Mouse (Mus musculus) lung, embryonic 15.5 days (tissue): ENCODE data around the gene Coro2b. TPM values are rescaled to one million over a fixed set of nuclear protein-coding genes. Genes with fewer than 3 reads are reported as not detected.
A peak's percentile ranks its signal among the peaks of the same experiment; 100 is the strongest.

Experiments
- ATAC-seq: fragments of 200-750 bp; cut with Nextera tagmentation; 2 replicates; pipeline ENCODE4 v1.8.0; 2017; ENCODE audit warnings: moderate number of reproducible peaks, borderline replicate concordance; ENCODE audit not compliant: low FRiP score, low TSS enrichment; ENCODE audit errors: extremely low read depth
- H3K27ac ChIP-seq: fragments of 300-500 bp; sonication (generic); 2 replicates; pipeline ENCODE4 v1.5.1; 2015; ENCODE audit warnings: moderate library complexity, mild to moderate bottlenecking, inconsistent platforms
- H3K27me3 ChIP-seq: fragments of 300-500 bp; sonication (generic); 2 replicates; pipeline ENCODE4 v1.6.1; 2015; ENCODE audit warnings: inconsistent platforms
- H3K36me3 ChIP-seq: fragments of 300-500 bp; sonication (generic); 2 replicates; pipeline ENCODE4 v1.6.1; 2015; ENCODE audit warnings: inconsistent platforms
- H3K4me1 ChIP-seq: fragments of 300-500 bp; sonication (generic); 2 replicates; pipeline ENCODE4 v1.6.1; 2015; ENCODE audit warnings: inconsistent platforms
- H3K4me2 ChIP-seq: fragments of 300-500 bp; sonication (generic); 2 replicates; pipeline ENCODE4 v1.6.1; 2015; ENCODE audit warnings: inconsistent platforms, mild to moderate bottlenecking, moderate library complexity
- H3K4me3 ChIP-seq: fragments of 300-500 bp; sonication (generic); 2 replicates; pipeline ENCODE4 v1.5.1; 2015; ENCODE audit warnings: mild to moderate bottlenecking, inconsistent platforms
- H3K9ac ChIP-seq: fragments of 300-500 bp; sonication (generic); 2 replicates; pipeline ENCODE4 v1.6.1; 2015; ENCODE audit warnings: inconsistent platforms
- H3K9me3 ChIP-seq: fragments of 300-500 bp; sonication (generic); 2 replicates; pipeline ENCODE4 v1.6.1; 2016; ENCODE audit warnings: inconsistent platforms
- WGBS: fragments of 180-500 bp; shearing (Covaris S2); methylation state at CpG from one replicate; pipeline ENCODE4 v1.1.7; 2015; 5-methylcytosine and 5-hydroxymethylcytosine counted together
- polyA plus RNA-seq: library from polyadenylated mRNA; unstranded; fragments of >200 nt; fragmentation: Nextera tagmentation; extraction: Ambion mirVana; gene quantifications from 2 replicates; pipeline ENCODE4 v1.2.1, GENCODE M21; 2015

Coro2b gene
- polyA plus RNA-seq, 1 experiment from 2014 or later, result 22.8 TPM

DNA sequence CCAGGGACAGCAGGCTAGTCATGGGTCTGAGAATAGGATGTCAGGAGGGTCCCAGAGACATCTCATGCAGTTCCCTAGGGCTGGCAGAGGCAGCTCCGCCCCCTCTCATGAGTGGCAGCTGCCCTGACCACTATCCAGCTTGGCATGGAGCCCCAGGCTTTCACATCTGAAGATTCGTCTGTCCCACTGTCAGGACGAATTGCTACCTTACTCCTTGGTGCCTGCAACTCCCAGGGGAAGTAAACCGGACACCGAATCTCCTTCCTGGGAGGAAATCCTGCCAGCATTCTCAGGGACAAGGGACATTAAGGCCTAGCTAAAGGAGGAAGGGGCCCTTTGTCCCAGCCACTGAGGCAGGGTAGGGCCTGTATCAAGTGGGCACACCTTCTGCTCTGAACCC, 14.6 kb downstream of the Coro2b start:
- H3K9ac ChIP-seq, result no peak overlapping the region

GRCm38 (mm10) chr9:62521541-62521940, 15.3 kb downstream of the Coro2b start:
- no peak overlapping the region for H3K4me3 ChIP-seq
- no peaks in the 10 kb centered on the region for H3K27me3 ChIP-seq
- no peak for ATAC-seq
- H3K27ac ChIP-seq, result peak overlapping the region; percentile 85
- H3K4me1 ChIP-seq, result peaks cover 63% of the 10 kb centered on the region
- H3K9ac ChIP-seq, result no peak overlapping the region
- H3K4me2 ChIP-seq, result peak overlapping the region; percentile 31; the same call in 1 of the 2 replicates
- no peaks in the 10 kb centered on the region for H3K36me3 ChIP-seq
- WGBS, result 27% methylated on average over 9 of the region's 9 CpGs
- H3K9me3 ChIP-seq, result no peaks in the 10 kb centered on the region

More for the DNA sequence above, 14.6 kb downstream of the Coro2b start:
- peaks cover 69% of the 10 kb centered on the region for H3K4me1 ChIP-seq
- no peak overlapping the region for H3K4me3 ChIP-seq
- ATAC-seq, result no peak
- H3K27ac ChIP-seq, result peak overlapping the region; percentile 85
- no peaks in the 10 kb centered on the region for H3K36me3 ChIP-seq
- no peaks in the 10 kb centered on the region for H3K9me3 ChIP-seq
- H3K27me3 ChIP-seq, result no peaks in the 10 kb centered on the region
- H3K4me2 ChIP-seq, result peak overlapping the region; percentile 31
- WGBS, result 51% methylated on average over 5 of the region's 5 CpGs

GRCm38 (mm10) chr9:62520933-62521332, 15.9 kb downstream of the Coro2b start:
- Histone ChIP-seq H3K4me3 (no peak overlapping the region), H3K27ac (peak overlapping the region; percentile 85), H3K9me3 (no peaks in the 10 kb centered on the region), H3K4me2 (peak overlapping the region; percentile 31; the same call in 1 of the 2 replicates), H3K36me3 (no peaks in the 10 kb centered on the region), H3K4me1 (peaks cover 57% of the 10 kb centered on the region), H3K27me3 (no peaks in the 10 kb centered on the region), H3K9ac (no peak overlapping the region)
- ATAC-seq, result no peak
- 39% methylated on average over 9 of the region's 9 CpGs for WGBS

GRCm38 (mm10) chr9:62519787-62520503, 16.9 kb downstream of the Coro2b start:
- H3K4me1 ChIP-seq, result peaks cover 47% of the 10 kb centered on the region
- ATAC-seq, result no peak

GRCm38 (mm10) chr9:62519334-62519733, 17.5 kb downstream of the Coro2b start:
- no peaks in the 10 kb centered on the region for H3K36me3 ChIP-seq

More at GRCm38 (mm10) chr9:62519787-62520503, 16.9 kb downstream of the Coro2b start:
- no peaks in the 10 kb centered on the region for H3K27me3 ChIP-seq
- no peak overlapping the region for H3K4me2 ChIP-seq
- WGBS, result 80% methylated on average over 15 of the region's 15 CpGs
- no peaks in the 10 kb centered on the region for H3K36me3 ChIP-seq
- no peak overlapping the region for H3K9ac ChIP-seq
- no peak overlapping the region for H3K4me3 ChIP-seq
- H3K9me3 ChIP-seq, result no peaks in the 10 kb centered on the region
- H3K27ac ChIP-seq, result no peak overlapping the region

GRCm38 (mm10) chr9:62518572-62518971, 18.3 kb downstream of the Coro2b start:
- no peak for ATAC-seq
- H3K36me3 ChIP-seq, result no peaks in the 10 kb centered on the region
- no peak overlapping the region for H3K9ac ChIP-seq
- WGBS, result 69% methylated on average over 4 of the region's 4 CpGs
- no peaks in the 10 kb centered on the region for H3K27me3 ChIP-seq
- no peak overlapping the region for H3K4me2 ChIP-seq
- no peak overlapping the region for H3K27ac ChIP-seq
- no peaks in the 10 kb centered on the region for H3K9me3 ChIP-seq
- peaks cover 41% of the 10 kb centered on the region for H3K4me1 ChIP-seq
- no peak overlapping the region for H3K4me3 ChIP-seq

More at GRCm38 (mm10) chr9:62519334-62519733, 17.5 kb downstream of the Coro2b start:
- no peak overlapping the region for H3K4me3 ChIP-seq
- ATAC-seq, result no peak
- 90% methylated on average over 10 of the region's 10 CpGs for WGBS
- H3K27me3 ChIP-seq, result no peaks in the 10 kb centered on the region
- H3K9ac ChIP-seq, result no peak overlapping the region
- no peak overlapping the region for H3K27ac ChIP-seq
- H3K4me1 ChIP-seq, result peaks cover 41% of the 10 kb centered on the region
- no peaks in the 10 kb centered on the region for H3K9me3 ChIP-seq
- H3K4me2 ChIP-seq, result no peak overlapping the region

DNA sequence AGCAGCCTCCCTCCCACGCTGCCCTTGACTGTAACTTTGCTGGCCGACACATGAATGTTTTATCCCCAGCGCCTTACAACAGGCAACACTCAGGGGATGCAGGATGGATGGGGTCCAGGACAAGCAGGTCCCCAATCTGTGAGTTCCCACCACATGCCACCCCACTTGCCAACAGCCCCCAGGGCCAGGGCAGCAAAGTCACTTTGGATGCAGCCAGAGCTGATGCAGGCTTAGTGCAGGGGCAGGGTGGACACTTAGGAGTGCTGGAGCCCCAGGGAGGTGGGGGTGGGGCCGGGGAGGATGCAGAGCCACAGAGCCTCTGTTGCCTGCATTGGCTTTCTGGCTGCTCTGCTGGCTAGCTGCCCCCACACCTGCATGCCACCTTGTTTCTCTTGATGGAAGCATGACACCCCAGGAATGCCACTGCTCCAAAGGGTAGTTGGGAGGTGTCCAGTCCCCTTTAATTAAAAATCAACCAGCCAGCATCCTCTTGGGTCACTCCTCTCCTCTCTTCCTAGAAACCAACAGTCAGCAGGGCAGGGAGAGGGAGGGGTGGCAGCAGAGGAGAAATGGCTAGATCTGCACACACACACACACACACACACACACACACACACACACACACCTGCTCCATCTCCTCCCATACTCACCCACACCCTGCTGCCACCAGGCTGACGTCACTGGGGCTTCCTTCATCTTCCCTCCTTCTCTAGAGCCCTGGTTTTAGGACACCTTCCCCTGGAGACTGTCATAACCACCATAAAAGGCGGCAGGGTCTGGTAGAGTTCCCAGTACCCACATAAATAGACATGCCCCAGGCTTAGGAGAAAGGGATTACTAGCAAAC, 19.5 kb downstream of the Coro2b start:
- peaks cover 38% of the 10 kb centered on the region for H3K4me1 ChIP-seq
- ATAC-seq, result no peak
- no peak overlapping the region for H3K9ac ChIP-seq
- H3K4me2 ChIP-seq, result no peak overlapping the region
- 75% methylated on average over 6 of the region's 6 CpGs for WGBS
- H3K4me3 ChIP-seq, result no peak overlapping the region
- H3K9me3 ChIP-seq, result no peaks in the 10 kb centered on the region
- no peak overlapping the region for H3K27ac ChIP-seq
- H3K27me3 ChIP-seq, result no peaks in the 10 kb centered on the region
- H3K36me3 ChIP-seq, result no peaks in the 10 kb centered on the region

GRCm38 (mm10) chr9:62515138-62515537, 21.7 kb downstream of the Coro2b start:
- H3K4me3 ChIP-seq, result no peak overlapping the region
- no peak overlapping the region for H3K9ac ChIP-seq
- H3K27ac ChIP-seq, result no peak overlapping the region; the same call in 1 of the 2 replicates
- H3K9me3 ChIP-seq, result no peaks in the 10 kb centered on the region
- no peak overlapping the region for H3K4me2 ChIP-seq
- peaks cover 26% of the 10 kb centered on the region for H3K4me1 ChIP-seq
- H3K27me3 ChIP-seq, result no peaks in the 10 kb centered on the region
- no peaks in the 10 kb centered on the region for H3K36me3 ChIP-seq
- 89% methylated on average over 7 of the region's 7 CpGs for WGBS
- ATAC-seq, result no peak

GRCm38 (mm10) chr9:62513492-62514133, 23.2 kb downstream of the Coro2b start:
- Histone ChIP-seq H3K4me1 (peaks cover 25% of the 10 kb centered on the region), H3K27me3 (no peaks in the 10 kb centered on the region), H3K9ac (no peak overlapping the region; the same call in 1 of the 2 replicates), H3K27ac (peak overlapping the region; percentile 76), H3K4me2 (no peak overlapping the region), H3K4me3 (no peak overlapping the region), H3K9me3 (no peaks in the 10 kb centered on the region), H3K36me3 (no peaks in the 10 kb centered on the region)
- 22% methylated on average over 10 of the region's 10 CpGs for WGBS
- ATAC-seq, result peak; percentile 69; the same call in 1 of the 2 replicates

DNA sequence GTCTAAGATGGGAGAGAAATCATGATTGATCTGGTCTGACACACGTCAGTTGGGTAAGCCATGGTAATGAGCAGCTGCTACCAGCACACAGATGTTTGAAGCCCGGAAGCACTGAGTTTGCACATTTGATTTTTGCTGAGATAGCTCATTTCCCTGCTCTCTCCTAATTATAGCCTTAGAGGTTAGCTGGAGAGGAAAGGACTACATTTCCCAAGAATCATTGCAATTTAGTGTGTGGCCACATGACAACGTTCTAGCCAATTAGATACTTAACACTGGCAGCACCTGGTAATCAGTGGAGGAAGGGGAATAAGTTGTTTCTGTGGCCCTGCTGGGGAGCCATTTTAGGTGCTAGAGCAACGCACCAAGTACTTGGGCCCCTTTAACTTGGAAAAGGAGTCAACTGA, 26.3 kb downstream of the Coro2b start:
- Histone ChIP-seq H3K4me1 (peaks cover 33% of the 10 kb centered on the region), H3K9me3 (no peaks in the 10 kb centered on the region)
- WGBS, result 53% methylated on average over 4 of the region's 4 CpGs

GRCm38 (mm10) chr9:62509617-62510016, 27.2 kb downstream of the Coro2b start:
- WGBS, result 88% methylated on average over 6 of the region's 6 CpGs
- H3K9me3 ChIP-seq, result no peaks in the 10 kb centered on the region
- H3K27ac ChIP-seq, result no peak overlapping the region
- peaks cover 40% of the 10 kb centered on the region for H3K4me1 ChIP-seq
- no peak overlapping the region for H3K9ac ChIP-seq
- no peaks in the 10 kb centered on the region for H3K27me3 ChIP-seq
- no peaks in the 10 kb centered on the region for H3K36me3 ChIP-seq
- H3K4me3 ChIP-seq, result no peak overlapping the region
- no peak for ATAC-seq
- H3K4me2 ChIP-seq, result no peak overlapping the region

More for the DNA sequence above, 26.3 kb downstream of the Coro2b start:
- H3K27me3 ChIP-seq, result no peaks in the 10 kb centered on the region
- H3K27ac ChIP-seq, result no peak overlapping the region
- no peak for ATAC-seq
- H3K4me3 ChIP-seq, result no peak overlapping the region
- no peak overlapping the region for H3K9ac ChIP-seq
- H3K36me3 ChIP-seq, result no peaks in the 10 kb centered on the region
- no peak overlapping the region for H3K4me2 ChIP-seq
